Mouse (Mus musculus) urinary bladder, postnatal 14 days (tissue): ENCODE measurements at regions not wholly inside any gene's neighbourhood (a gene's known extent, or its start where the extent isn't known, plus 50 kb on each side); places are given as distances from the start of the nearest gene placed in this dataset.

ENCODE experiments used
- DNase-seq: peaks from one replicate; pipeline ENCODE4 v3.0.0; 2021; ENCODE audit warnings: low spot score

- DNase-seq, result no peak
These were observed 116.8 kb upstream of the Arhgap28 start for GRCm38 (mm10) chr17:68120744-68121143.

GRCm38 (mm10) chr17:68134373-68134772 lies 130.5 kb upstream of the Arhgap28 start:
- no peak for DNase-seq

- DNase-seq, result peak; percentile 27
These were observed 131.5 kb upstream of the Arhgap28 start for GRCm38 (mm10) chr17:68135436-68135835.

- DNase-seq, result peak; percentile 24
These were observed 130.3 kb upstream of the L3mbtl4 start for GRCm38 (mm10) chr17:68143307-68143706.

- DNase-seq, result no peak
These were observed 124.3 kb upstream of the L3mbtl4 start for GRCm38 (mm10) chr17:68149237-68149792.

GRCm38 (mm10) chr17:68152438-68153120 lies 121.0 kb upstream of the L3mbtl4 start:
- no peak for DNase-seq

- no peak for DNase-seq
These were observed 118.7 kb upstream of the L3mbtl4 start for GRCm38 (mm10) chr17:68154879-68155278.

- DNase-seq, result peak; percentile 17
These were observed 115.4 kb upstream of the L3mbtl4 start for GRCm38 (mm10) chr17:68158172-68158651.

- no peak for DNase-seq
These were observed 112.5 kb upstream of the L3mbtl4 start for GRCm38 (mm10) chr17:68161107-68161506.

- DNase-seq, result no peak
These were observed 110.1 kb upstream of the L3mbtl4 start for GRCm38 (mm10) chr17:68163545-68163944.

- DNase-seq, result no peak
These were observed 108.9 kb upstream of the L3mbtl4 start for GRCm38 (mm10) chr17:68164666-68165065.

GRCm38 (mm10) chr17:68165171-68165825 lies 108.3 kb upstream of the L3mbtl4 start:
- peak; percentile 16 for DNase-seq

- DNase-seq, result no peak
These were observed 107.2 kb upstream of the L3mbtl4 start for GRCm38 (mm10) chr17:68166397-68166796.

- no peak for DNase-seq
These were observed 100.8 kb upstream of the L3mbtl4 start for GRCm38 (mm10) chr17:68172838-68173237.

- DNase-seq, result peak; percentile 43
These were observed 96.9 kb upstream of the L3mbtl4 start for GRCm38 (mm10) chr17:68176611-68177165.

GRCm38 (mm10) chr17:68177835-68178234 lies 95.8 kb upstream of the L3mbtl4 start:
- peak; percentile 54 for DNase-seq

- DNase-seq, result no peak
These were observed 88.2 kb upstream of the L3mbtl4 start for GRCm38 (mm10) chr17:68185385-68185784.

GRCm38 (mm10) chr17:68189888-68190287 lies 83.7 kb upstream of the L3mbtl4 start:
- DNase-seq, result no peak

- no peak for DNase-seq
These were observed 68.1 kb upstream of the L3mbtl4 start for GRCm38 (mm10) chr17:68205545-68205944.

GRCm38 (mm10) chr17:68208837-68209236 lies 64.8 kb upstream of the L3mbtl4 start:
- no peak for DNase-seq

GRCm38 (mm10) chr17:68210313-68211254 lies 63.0 kb upstream of the L3mbtl4 start:
- DNase-seq, result peak; percentile 10

- DNase-seq, result no peak
These were observed 55.4 kb upstream of the L3mbtl4 start for GRCm38 (mm10) chr17:68218246-68218645.
